Mouse (Mus musculus) layer of hippocampus, adult 2 months (tissue): ENCODE results near the gene Omt2a. TPM values are rescaled to one million over a fixed set of nuclear protein-coding genes. Genes with fewer than 3 reads are reported as not detected.
A peak's percentile ranks its signal among the peaks of the same experiment; 100 is the strongest.
"Not testable (repeated sequence)": the region's sequence is repeated elsewhere in the genome, so short reads cannot be mapped to it uniquely, and the experiment has no call there.

Source experiments
- DNase-seq, 2 experiments: peaks; one replicate each; pipeline ENCODE4 v3.0.0; 2022; ENCODE audit warnings: low spot score in 2 of 2
- H3K27ac ChIP-seq: fragments of 200-600 bp; 2 replicates; pipeline ENCODE4 v1.8.1; 2022
- H3K4me3 ChIP-seq: fragments of 200-600 bp; 2 replicates; pipeline ENCODE4 v1.8.1; 2022; ENCODE audit warnings: mild to moderate bottlenecking
- CTCF ChIP-seq: fragments of 200-600 bp; conservative IDR thresholded peaks from 2 replicates; pipeline ENCODE4 v1.8.1; 2022; ENCODE audit warnings: antibody characterized with exemption, mild to moderate bottlenecking, moderate library complexity
- total RNA-seq, 2 experiments: library from RNA; stranded (reverse); gene quantifications; 2 replicates each; pipeline ENCODE4 v1.2.3; 2021

Gene Omt2a
- total RNA-seq, 2 experiments from 2014 or later = not detected

DNA sequence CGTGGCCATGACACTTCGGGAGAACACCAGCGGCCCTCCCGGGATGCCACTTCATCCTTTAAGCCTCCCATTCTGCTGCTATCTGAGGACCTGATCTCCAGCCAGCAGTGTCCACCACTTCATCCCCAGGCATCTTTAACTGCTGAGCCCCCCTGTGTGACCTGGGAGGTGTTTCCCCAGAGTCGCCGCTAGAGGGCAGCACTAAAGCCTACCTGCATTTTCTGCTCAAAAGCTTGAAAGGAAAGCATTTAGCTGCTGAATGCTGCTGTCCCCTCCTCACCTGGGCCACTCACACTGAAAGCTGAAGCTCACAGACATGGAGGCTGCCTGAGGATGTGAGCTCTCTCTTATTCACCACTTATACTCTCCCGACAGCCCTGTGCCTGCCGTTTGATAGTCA is 25.7 kb upstream of the Omt2a start:
- peak in 1 of 2 experiments; percentile 30 for DNase-seq
- H3K27ac ChIP-seq, H3K4me3 ChIP-seq: not testable (repeated sequence)
- peak; percentile 85 for TF ChIP-seq CTCF

DNA sequence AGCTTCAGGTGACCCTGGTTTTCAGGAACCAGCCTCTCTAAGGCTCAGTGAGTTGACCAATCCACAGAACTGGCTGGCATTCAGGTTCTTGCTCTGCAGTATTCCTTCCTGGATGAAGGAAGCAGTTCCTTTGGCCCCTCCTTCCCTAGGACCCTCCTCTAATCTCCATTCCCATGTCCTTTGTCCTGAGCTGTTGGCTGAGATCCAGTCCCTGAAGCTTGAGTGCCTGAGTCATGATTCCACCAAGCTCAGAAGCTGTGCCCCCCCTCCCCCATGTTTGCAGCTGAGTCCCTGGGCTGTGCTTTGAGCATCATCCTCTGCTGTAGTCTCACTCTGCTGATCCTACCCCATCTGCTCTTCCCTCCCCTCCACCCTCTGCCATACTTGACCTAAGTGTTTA is 22.5 kb upstream of the Omt2a start:
- not testable (repeated sequence) for DNase-seq, H3K27ac ChIP-seq, H3K4me3 ChIP-seq

DNA sequence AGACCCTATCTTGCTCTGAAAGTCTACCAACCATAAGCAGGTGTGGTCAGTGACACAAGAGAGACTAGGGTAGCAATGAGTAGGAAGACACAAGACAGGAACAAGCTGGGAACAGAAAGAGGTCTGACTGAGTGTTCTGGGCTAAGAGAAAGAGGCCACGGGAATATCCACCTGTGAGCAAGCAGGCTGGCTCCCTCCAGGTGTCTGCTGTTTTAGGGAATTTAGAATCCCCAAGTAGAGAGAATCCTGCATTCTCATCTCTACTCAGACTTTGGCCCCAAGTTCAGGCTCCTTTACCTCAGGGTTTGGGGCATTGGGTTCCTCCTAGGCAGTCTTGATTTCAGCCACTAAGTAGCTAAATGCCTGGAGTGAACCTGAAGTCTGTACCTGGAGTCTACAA is 12.7 kb upstream of the Omt2a start, which contains the start of gene Omt2b:
Omt2b (plus strand) TSS at position 301 of the 400 bp plus-strand sequence.
- H3K4me3 ChIP-seq, DNase-seq, H3K27ac ChIP-seq: not testable (repeated sequence)

DNA sequence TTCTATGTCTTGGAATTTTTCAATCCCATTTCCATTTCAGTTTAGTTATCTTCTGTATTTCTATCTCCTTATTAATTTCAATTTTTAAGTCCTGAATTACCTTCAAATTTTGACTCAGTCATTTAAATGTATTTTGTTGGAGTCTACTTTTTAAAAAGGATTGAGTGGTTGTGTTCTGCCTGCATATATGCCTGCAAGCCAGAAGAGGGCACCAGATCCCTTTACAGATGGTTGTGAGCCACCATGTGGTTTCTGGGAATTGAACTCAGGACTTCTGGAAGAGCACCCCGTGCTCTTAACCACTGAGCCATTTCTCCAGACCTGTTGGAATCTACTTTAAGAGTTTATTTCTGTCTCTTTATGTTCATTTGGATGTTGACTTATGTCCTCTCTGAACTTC is 4.9 kb upstream of the Omt2a start:
- DNase-seq = no peak
- peak; percentile 76 for TF ChIP-seq CTCF
- H3K4me3 ChIP-seq = no peak overlapping the region
- no peak overlapping the region for H3K27ac ChIP-seq

DNA sequence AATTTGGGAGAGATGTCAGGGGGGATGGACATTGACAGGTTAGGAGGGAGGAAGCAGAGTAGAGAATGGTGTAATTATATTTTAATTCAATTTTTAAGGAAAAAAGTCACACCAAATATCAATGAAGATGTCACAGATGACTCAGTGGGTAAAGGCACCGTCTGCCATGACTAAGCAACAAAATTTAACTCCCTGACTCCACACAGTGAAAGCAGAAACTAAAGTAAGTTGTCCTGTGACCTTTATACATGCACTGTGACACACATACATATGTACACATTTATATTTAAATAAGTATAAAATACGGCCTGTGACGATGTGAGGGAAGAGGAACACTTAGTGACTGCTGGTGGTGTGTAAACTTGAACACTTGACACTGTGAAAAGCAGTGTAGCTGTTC is 6.5 kb downstream of the Omt2a start:
- H3K4me3 ChIP-seq, DNase-seq, H3K27ac ChIP-seq: not testable (repeated sequence)

DNA sequence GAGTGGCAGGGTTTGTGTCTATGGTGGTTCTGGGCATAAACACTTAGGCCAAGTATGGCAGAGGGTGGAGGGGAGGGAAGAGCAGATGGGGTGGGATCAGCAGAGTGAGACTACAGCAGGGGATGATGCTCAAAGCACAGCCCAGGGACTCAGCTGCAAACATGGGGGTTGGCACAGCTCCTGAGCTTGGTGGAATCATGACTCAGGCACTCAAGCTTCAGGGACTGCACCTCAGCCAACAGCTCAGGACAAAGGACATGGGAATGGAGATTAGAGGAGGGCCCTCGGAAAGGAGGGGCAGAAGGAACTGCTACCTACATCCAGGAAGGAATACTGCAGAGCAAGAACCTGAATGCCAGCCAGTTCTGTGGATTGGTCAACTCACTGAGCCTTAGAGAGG is 15.5 kb downstream of the Omt2a start:
- DNase-seq, H3K4me3 ChIP-seq: not testable (repeated sequence)

DNA sequence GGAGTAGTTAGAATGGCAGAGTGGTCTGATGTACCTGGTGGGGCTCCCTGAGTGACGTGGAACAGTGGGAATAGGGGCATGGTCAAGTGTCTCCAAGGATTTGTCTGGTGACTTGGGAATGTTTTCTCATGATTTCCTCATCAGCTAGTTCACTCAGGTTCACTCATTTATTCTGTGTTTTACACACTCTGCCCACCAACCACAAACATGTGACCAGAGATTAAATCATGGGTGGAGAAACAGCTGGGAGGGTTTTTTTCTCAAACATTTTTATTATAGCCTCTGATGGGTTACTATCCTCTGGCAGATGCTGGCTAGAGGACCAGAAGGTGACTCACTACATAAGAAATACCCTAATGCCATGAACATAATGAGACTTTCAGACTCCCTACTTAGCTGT is 16.4 kb downstream of the Omt2a start:
- no peak for DNase-seq
- Histone ChIP-seq H3K27ac (no peak overlapping the region), H3K4me3 (no peak overlapping the region)
- no peak for TF ChIP-seq CTCF

More for the DNA sequence above, 15.5 kb downstream of the Omt2a start:
- H3K27ac ChIP-seq = not testable (repeated sequence)

DNA sequence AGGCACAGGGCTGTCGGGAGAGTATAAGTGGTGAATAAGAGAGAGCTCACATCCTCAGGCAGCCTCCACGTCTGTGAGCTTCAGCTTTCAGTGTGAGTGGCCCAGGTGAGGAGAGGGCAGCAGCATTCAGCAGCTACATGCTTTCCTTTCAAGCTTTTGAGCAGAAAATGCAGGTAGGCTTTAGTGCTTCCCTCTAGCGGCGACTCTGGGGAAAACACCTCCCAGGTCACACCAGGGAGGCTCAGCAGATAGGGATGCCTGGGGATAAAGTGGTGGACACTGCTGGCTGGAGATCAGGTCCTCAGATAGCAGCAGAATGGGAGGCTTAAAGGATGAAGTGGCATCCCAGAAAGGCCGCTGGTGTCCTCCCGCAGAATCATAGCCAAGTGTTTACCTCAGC is 18.5 kb downstream of the Omt2a start:
- H3K27ac ChIP-seq, H3K4me3 ChIP-seq: not testable (repeated sequence)
- peak; percentile 79 for TF ChIP-seq CTCF
- DNase-seq = peak in 1 of 2 experiments; percentile 25

DNA sequence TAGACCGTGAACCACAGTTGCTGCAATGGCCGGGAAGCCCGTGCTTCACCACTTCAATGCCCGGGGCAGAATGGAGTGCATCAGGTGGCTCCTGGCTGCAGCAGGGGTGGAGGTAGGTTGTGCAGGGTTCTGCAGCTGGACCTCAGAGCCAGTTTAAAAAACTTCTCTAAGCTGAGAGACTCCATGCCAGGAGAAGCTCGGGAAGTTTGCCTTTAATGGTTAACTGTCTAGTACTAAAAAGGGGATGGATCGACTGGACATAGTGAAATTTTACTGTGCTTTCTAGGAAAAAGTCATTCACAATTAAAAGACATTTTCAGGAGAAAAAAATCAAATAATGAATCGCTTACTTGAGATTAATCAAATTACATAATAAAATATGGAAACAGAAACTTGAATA is 19.8 kb downstream of the Omt2a start:
- H3K27ac ChIP-seq, H3K4me3 ChIP-seq, DNase-seq: not testable (repeated sequence)

DNA sequence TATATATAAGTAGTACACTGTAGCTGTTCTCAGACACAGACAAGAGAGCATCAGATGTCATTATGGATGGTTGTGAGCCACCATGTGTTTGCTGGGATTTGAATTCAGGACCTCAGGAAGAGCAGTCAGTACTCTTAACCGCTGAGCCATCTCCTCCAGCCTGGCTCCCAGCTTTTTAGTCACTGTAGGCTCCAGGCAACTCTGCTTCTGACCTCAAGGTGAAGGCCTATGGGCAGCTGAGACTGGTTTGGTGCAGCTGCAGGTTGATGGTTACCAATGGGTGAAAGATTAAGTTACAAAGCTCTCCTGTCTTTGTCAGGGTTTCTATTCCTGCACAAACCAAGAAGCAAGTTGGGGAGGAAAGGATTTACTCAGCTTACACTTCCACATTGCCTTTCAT is 20.9 kb downstream of the Omt2a start:
- not testable (repeated sequence) for H3K27ac ChIP-seq, DNase-seq, H3K4me3 ChIP-seq

DNA sequence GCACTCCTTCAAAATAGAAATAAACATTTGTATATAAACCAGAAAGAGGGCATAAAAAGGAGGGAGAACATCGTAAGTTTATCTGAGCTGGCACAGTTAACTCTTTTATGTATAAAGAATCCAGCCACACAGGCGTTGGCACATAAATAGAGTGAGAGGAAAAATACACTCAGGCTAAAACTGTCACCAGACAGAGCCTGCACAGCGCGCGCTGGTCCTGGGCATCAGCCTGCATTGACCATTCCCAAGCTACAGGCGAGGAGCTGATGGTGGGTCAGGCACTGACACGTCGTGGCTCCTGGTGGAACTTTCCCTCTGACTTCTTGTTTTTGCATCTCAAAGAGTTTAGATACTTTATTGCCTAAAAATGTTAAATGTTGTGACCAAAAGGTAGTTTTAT is 22.1 kb downstream of the Omt2a start:
- H3K27ac ChIP-seq, DNase-seq, H3K4me3 ChIP-seq: not testable (repeated sequence)

DNA sequence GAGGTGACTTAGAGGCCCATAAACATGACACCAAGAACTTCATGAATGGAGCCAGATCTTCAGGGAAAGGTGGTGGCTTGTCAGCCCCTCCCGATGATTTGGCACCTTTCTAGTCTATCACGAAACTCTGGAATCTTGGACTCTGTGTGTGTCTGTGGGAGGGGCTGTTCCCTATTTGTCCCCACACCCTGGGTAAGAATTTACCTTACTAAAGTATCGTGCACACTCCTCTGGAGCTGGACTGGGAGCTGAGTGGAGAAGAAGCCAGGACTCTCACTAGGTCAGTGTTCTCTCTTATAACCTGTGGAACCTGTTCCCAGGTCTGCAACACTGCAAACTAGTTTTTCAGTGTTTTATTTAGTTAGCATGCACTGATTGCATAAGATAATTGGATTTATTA is 24.9 kb downstream of the Omt2a start, which contains the start of gene Gm10639:
Gm10639 (plus strand) TSS at position 201 of the 400 bp plus-strand sequence.
- not testable (repeated sequence) for DNase-seq, H3K4me3 ChIP-seq

DNA sequence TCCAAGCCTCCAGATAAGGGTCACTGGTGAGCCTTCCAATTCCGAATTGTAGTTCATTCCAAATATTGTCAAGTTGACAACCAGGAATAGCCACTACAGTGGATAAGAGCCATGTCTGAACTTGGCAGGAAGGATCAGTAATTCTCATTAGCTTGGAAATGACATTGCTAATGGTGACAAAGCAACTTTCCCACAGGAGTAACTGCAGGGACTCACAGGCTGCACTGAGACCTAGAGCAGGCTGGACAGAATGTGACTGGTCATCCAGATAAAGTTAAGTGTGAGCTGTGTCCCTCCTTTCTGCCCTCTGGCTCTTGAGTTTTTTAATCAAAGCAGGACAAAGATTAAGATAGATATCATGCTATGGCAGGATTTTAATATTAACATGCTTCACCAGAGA is 25.5 kb downstream of the Omt2a start:
- not testable (repeated sequence) for DNase-seq, H3K4me3 ChIP-seq, H3K27ac ChIP-seq

More for the DNA sequence above, 24.9 kb downstream of the Omt2a start, which contains the start of gene Gm10639:
- not testable (repeated sequence) for H3K27ac ChIP-seq

DNA sequence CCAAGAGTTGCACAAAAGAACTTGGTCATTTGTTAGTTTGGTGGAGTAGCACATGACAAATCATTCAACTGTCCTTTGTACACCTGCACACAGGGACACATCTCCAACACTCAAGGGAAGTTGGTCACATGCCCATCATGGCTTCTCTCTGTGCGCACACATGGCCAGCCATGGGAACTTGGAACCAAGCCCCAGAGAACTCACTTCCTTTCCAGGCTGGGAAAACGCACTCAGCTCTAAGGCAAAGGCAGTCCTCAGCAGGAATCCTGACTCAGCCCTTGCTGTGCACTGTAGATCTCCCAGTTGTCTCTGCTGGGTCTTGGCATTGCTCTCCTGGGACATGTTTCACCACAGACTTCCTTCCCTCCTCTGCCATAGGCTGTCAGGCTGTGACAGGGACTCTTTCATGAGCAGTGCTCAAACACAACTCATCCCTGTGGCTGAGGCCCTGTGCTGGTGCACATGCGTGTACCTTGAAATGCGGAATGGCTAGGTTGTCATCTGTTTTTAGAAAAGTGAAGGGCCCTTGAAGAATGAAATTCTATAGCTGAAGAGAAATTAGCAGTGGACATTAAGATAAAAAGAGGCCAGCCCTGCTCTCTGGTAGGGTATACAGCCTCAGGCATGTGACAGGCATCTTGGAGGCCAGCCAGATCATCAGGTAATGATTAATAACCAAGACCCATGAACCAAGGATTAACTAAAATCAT is 32.4 kb downstream of the Omt2a start:
- H3K27ac ChIP-seq, H3K4me3 ChIP-seq, DNase-seq: not testable (repeated sequence)

DNA sequence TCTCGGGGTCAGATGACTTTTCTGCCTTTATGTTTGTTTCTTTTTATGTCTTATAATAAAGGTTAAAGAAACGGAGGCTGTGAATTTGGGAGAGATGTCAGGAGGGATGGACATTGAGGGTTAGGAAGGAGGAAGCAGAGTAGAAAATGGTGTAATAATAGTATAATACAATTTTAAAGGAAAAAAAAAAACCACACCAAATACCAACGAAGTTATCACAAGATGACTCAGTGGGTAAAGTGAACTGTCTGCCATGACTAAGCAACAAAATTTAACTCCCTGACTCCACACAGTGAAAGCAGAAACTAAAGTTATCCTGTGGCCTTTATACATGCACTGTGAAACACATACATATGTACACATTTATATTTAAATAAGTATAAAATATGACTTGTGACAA is 43.7 kb downstream of the Omt2a start:
- H3K27ac ChIP-seq, DNase-seq, H3K4me3 ChIP-seq: not testable (repeated sequence)

Other genes starting within 250 kb of the Omt2a start
- 10 to 100 TPM; 86.6 to 86.7 TPM for gene Fbxo9, start 205.7 kb downstream of the Omt2a start, total RNA-seq
- gene Ick, start 205.6 kb downstream of the Omt2a start, total RNA-seq = 10 to 100 TPM; 18.3 to 20.6 TPM
- gene Gsta4, start 132.0 kb downstream of the Omt2a start, total RNA-seq = 10 to 100 TPM; 48.4 to 50.1 TPM
- not detected for gene Gsta1, start 84.1 kb downstream of the Omt2a start, total RNA-seq
- gene Gm3776, start 57.7 kb downstream of the Omt2a start, total RNA-seq = not detected
- not detected for gene Gm10639, start 24.9 kb downstream of the Omt2a start, total RNA-seq
- not detected for gene Omt2b, start 12.8 kb upstream of the Omt2a start, total RNA-seq
- gene Gsta2, start 41.0 kb upstream of the Omt2a start, total RNA-seq = not detected
- gene Dppa5a, start 53.4 kb upstream of the Omt2a start, total RNA-seq = not detected
- under 1 TPM in 1 of 2 experiments, not detected in 1; 0.17 TPM for gene Ooep, start 63.9 kb upstream of the Omt2a start, total RNA-seq
- gene Ddx43, start 81.0 kb upstream of the Omt2a start, total RNA-seq = not detected
- gene Cgas, start 128.4 kb upstream of the Omt2a start, total RNA-seq = under 1 TPM; 0.79 to 0.92 TPM
- gene Mto1, start 133.4 kb upstream of the Omt2a start, total RNA-seq = 10 to 100 TPM; 25.1 to 25.8 TPM
- 1 to 10 TPM; 1.3 to 1.5 TPM for gene Gm17324, start 134.0 kb upstream of the Omt2a start, total RNA-seq
- gene Eef1a1, start 174.4 kb upstream of the Omt2a start, total RNA-seq = 1,000 to 10,000 TPM; 3,119 to 3,317 TPM